9 mouse cellular contexts compared by ENCODE assay signal in genomic region chr5:149489136-149489535, GRCm38 (mm10). TPM values are rescaled to one million over a fixed set of nuclear protein-coding genes. Genes with fewer than 3 reads are reported as not detected.
DNase-seq lines count a peak whose midpoint lies in the region; ATAC-seq and TF ChIP-seq lines count a peak whose summit lies in the region.
"Had no signal": no experiment of that assay in that cellular context is flagged by ENCODE, and none has a peak within 500 bp of the region (broad histone marks: within the 10 kb centered on the region; RNA-seq: fewer than 3 reads in every experiment).

No protein-coding gene starts in this region.

- no peaks in the 10 kb centered on the region for H3K9me3 ChIP-seq in limb, embryonic 12.5 days
- no peaks in the 10 kb centered on the region for H3K9me3 ChIP-seq in limb, embryonic 10.5 days (replicated peaks)

- ATAC-seq in limb, embryonic 12.5 days (ENCODE audit: insufficient number of reproducible peaks, insufficient read depth, low FRiP score, low TSS enrichment, low read depth), result no peak
- ATAC-seq in megakaryocyte, adult 5-6 weeks (ENCODE audit: poor library complexity, severe bottlenecking), result no peak

- H3K27me3 ChIP-seq in limb, embryonic 12.5 days, result no peaks in the 10 kb centered on the region
- H3K27me3 ChIP-seq in limb, embryonic 10.5 days (ENCODE audit: low read depth, poor library complexity, severe bottlenecking), result no peaks in the 10 kb centered on the region
- no peaks in the 10 kb centered on the region for H3K27me3 ChIP-seq in heart, adult 2 months (ENCODE audit: control insufficient read depth, insufficient read depth, low read length)

- no peak for TF ChIP-seq CTCF in heart, adult 2 months (IDR thresholded peaks at IDR 0.05)

- no peaks in the 10 kb centered on the region for H3K4me1 ChIP-seq in limb, embryonic 12.5 days (replicated peaks)
- no peaks in the 10 kb centered on the region for H3K4me1 ChIP-seq in limb, embryonic 10.5 days
- no peaks in the 10 kb centered on the region for H3K4me1 ChIP-seq in heart, adult 2 months (ENCODE audit: control insufficient read depth, insufficient read depth, low read length)
- H3K4me1 ChIP-seq: megakaryocyte, embryonic 14.5 days had no signal

- H3K36me3 ChIP-seq in limb, embryonic 12.5 days, result no peaks in the 10 kb centered on the region
- H3K36me3 ChIP-seq in limb, embryonic 10.5 days, result no peaks in the 10 kb centered on the region
- H3K36me3 ChIP-seq in heart, adult 2 months (ENCODE audit: control insufficient read depth, insufficient read depth, low read length), result no peaks in the 10 kb centered on the region

- DNase-seq in limb, embryonic 10.5 days (ENCODE audit: low spot score), result no peak
- DNase-seq in frontal cortex, postnatal 10 days (ENCODE audit: low spot score in 2 of 2), result peak; percentile 78 to 84
- DNase-seq in left cerebral cortex, postnatal 10 days (ENCODE audit: extremely low spot score in 1 of 2, low spot score in 2 of 2), result peak; percentile 76 to 86
- DNase-seq in right cerebral cortex, adult 2 months (ENCODE audit: low spot score in 2 of 2), result peak; percentile 78 to 88
- no peak for DNase-seq in heart, adult 2 months
- DNase-seq in T-cell, adult 2 months (ENCODE audit: low spot score), result no peak

- no peak for TF ChIP-seq EP300 in heart, adult 2 months (IDR thresholded peaks at IDR 0.05; ENCODE audit: insufficient read depth, low read depth, low read length)

- TF ChIP-seq POLR2A in heart, adult 2 months (IDR thresholded peaks at IDR 0.05; ENCODE audit: insufficient read depth, low read depth, low read length), result no peak

- H3K4me2 ChIP-seq in limb, embryonic 12.5 days, result no peak overlapping the region

- H3K9ac ChIP-seq in limb, embryonic 12.5 days (replicated peaks), result no peak overlapping the region
- H3K9ac ChIP-seq in heart, adult 2 months (ENCODE audit: low read depth, low read length), result no peak overlapping the region

- 73% methylated on average over 11 of the region's 11 CpGs for WGBS in limb, embryonic 12.5 days
- WGBS in limb, embryonic 10.5 days, result 81% methylated on average over 11 of the region's 11 CpGs
- 81% methylated on average over 11 of the region's 11 CpGs for WGBS in heart, adult 2 months

- no peak overlapping the region for H3K4me3 ChIP-seq in limb, embryonic 12.5 days (replicated peaks)
- no peak overlapping the region for H3K4me3 ChIP-seq in limb, embryonic 10.5 days
- H3K4me3 ChIP-seq in heart, adult 2 months, result no peak overlapping the region
- H3K4me3 ChIP-seq: megakaryocyte, embryonic 14.5 days had no signal

- H3K79me2 ChIP-seq in heart, adult 2 months (replicated peaks; ENCODE audit: control insufficient read depth, insufficient read depth, low read length), result no peaks in the 10 kb centered on the region

- peak overlapping the region; percentile 35; the same call in 1 of the 2 replicates for H3K27ac ChIP-seq in limb, embryonic 12.5 days
- no peak overlapping the region for H3K27ac ChIP-seq in limb, embryonic 10.5 days
- H3K27ac ChIP-seq in heart, adult 2 months, result no peak overlapping the region

- intact Hi-C loops in left cerebral cortex, postnatal 10 days (cut with DNase I), result no loop called here
- intact Hi-C loops in heart, adult 2 months (cut with DNase I), result no loop called here

RNA-seq across cellular contexts. Expression of gene Wdr95, which starts 39.3 kb away (rescaled TPM):
- not detected in 2 replicates for polyA plus RNA-seq in limb, embryonic 12.5 days (2016; fragmentation: Nextera tagmentation; extraction: Ambion mirVana)
- polyA plus RNA-seq in limb, embryonic 10.5 days (2016; fragmentation: Nextera tagmentation; extraction: Ambion mirVana), result not detected in 2 replicates
- 1 to 10 TPM; 1.1 to 1.4 TPM for total RNA-seq in left cerebral cortex, postnatal 10 days (2021)
- not detected for total RNA-seq in heart, adult 2 months (2021)
- polyA plus RNA-seq in heart, adult 2 months (2012; rRNA removed), result 0.06 and 0.29 TPM in 2 replicates
- total RNA-seq in megakaryocyte, adult 5-6 weeks (2015), result 0.40 and 1.2 TPM in 2 replicates
- total RNA-seq in megakaryocyte, adult 5-6 weeks (2017), result 0.15 and 0.65 TPM in 2 replicates

RNA-seq across cellular contexts. Expression of gene Tex26, which starts 49.7 kb away (rescaled TPM):
- 0.14 and 0.38 TPM in 2 replicates for polyA plus RNA-seq in limb, embryonic 12.5 days (2016; fragmentation: Nextera tagmentation; extraction: Ambion mirVana)
- 0.15 and 0.30 TPM in 2 replicates for polyA plus RNA-seq in limb, embryonic 10.5 days (2016; fragmentation: Nextera tagmentation; extraction: Ambion mirVana)
- 1 to 10 TPM in 1 of 2 experiments, not detected in 1; 1.0 TPM for total RNA-seq in left cerebral cortex, postnatal 10 days (2021)
- total RNA-seq in heart, adult 2 months (2021), result not detected
- polyA plus RNA-seq in heart, adult 2 months (2012; rRNA removed), result not detected in 2 replicates
- total RNA-seq in megakaryocyte, adult 5-6 weeks (2015), result not detected in 2 replicates
- not detected in 2 replicates for total RNA-seq in megakaryocyte, adult 5-6 weeks (2017)

Comparison
In these comparisons a context has a peak if more than half of its experiments do, and no peak if none do; other contexts are left out.
1. DNase-seq: peak in frontal cortex, postnatal 10 days (2 of 2), left cerebral cortex, postnatal 10 days (2 of 2) and right cerebral cortex, adult 2 months (2 of 2); none in limb, embryonic 10.5 days (single experiment), heart, adult 2 months (0 of 2) and T-cell, adult 2 months (single experiment).